Mouse (Mus musculus) cerebellum, adult 2 months (tissue): ENCODE measurements at regions not wholly inside any gene's neighbourhood (a gene's known extent, or its start where the extent isn't known, plus 50 kb on each side); places are given as distances from the start of the nearest gene placed in this dataset.

Source experiments
- CTCF ChIP-seq: fragments of 200-500 bp; IDR thresholded peaks from 2 replicates; pipeline ENCODE4 v1.5.1; 2011; ENCODE audit warnings: low read depth, mild to moderate bottlenecking, control low read depth, low read length, moderate library complexity, borderline replicate concordance; ENCODE audit not compliant: insufficient read depth
- POLR2A ChIP-seq: fragments of 200-500 bp; IDR thresholded peaks from 2 replicates; pipeline ENCODE4 v1.6.1; 2011; ENCODE audit warnings: low read length, control low read depth, borderline replicate concordance; ENCODE audit not compliant: insufficient read depth

DNA sequence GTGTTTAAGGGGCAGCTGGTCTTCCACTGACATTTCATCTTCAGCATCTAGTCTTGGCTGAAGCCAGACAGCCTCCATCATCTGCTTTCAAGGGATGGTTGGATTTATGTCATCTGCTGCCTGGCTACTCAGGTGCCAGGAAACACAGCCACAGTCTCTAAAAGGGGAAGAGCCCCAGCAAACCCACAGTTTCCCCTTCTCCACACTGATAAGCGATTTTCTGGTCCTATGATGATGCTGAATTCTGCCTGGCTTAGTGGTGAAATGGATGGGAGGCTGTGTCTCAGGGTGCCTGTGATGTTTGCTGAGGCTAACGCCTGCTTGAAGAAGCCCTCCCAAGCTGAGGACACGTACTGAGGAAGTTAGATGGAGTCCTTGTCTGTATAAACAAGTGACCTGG is 160.5 kb downstream of the Unc5cl start:
- TF ChIP-seq POLR2A (no peak), CTCF (no peak)
